Mouse (Mus musculus): ENCODE measurements around the gene Exoc4. TPM values are rescaled to one million over a fixed set of nuclear protein-coding genes. Genes with fewer than 3 reads are reported as not detected.
A peak's percentile ranks its signal among the peaks of the same experiment; 100 is the strongest.

Exoc4 gene
- polyA plus RNA-seq, 1 experiment from 2014 or later: 18.1 TPM

GRCm38 (mm10) chr6:33476134-33476533 lies 227.2 kb downstream of the Exoc4 start:
- no peak for ATAC-seq (replicated peaks; ENCODE audit: low FRiP score, low read depth)
- Histone ChIP-seq H3K36me3 (ENCODE audit: insufficient read depth, low read length) (no peaks in the 10 kb centered on the region), H3K9me3 (replicated peaks; ENCODE audit: low read length) (no peaks in the 10 kb centered on the region), H3K27ac (no peak overlapping the region), H3K4me2 (ENCODE audit: low read length) (no peak overlapping the region), H3K9ac (ENCODE audit: low read depth, low read length) (no peak overlapping the region), H3K4me3 (replicated peaks; ENCODE audit: low read depth, low read length) (no peak overlapping the region), H3K4me1 (replicated peaks; ENCODE audit: insufficient read depth, low read length) (no peaks in the 10 kb centered on the region), H3K27me3 (ENCODE audit: insufficient read depth, low read length) (no peaks in the 10 kb centered on the region)
- no peak for TF ChIP-seq CTCF (IDR thresholded peaks at IDR 0.05; ENCODE audit: low read depth)
- WGBS: 90% methylated on average over 2 of the region's 2 CpGs
- no peak for DNase-seq (ENCODE audit: low spot score)

- no peak for TF ChIP-seq CTCF (IDR thresholded peaks at IDR 0.05; ENCODE audit: low read depth)
- no peaks in the 10 kb centered on the region for H3K27me3 ChIP-seq (ENCODE audit: insufficient read depth, low read length)
- WGBS: 36% methylated on average over 9 of the region's 9 CpGs
- H3K4me2 ChIP-seq (ENCODE audit: low read length): no peak overlapping the region
- H3K4me1 ChIP-seq (replicated peaks; ENCODE audit: insufficient read depth, low read length): no peaks in the 10 kb centered on the region
- no peak overlapping the region for H3K4me3 ChIP-seq (replicated peaks; ENCODE audit: low read depth, low read length)
- no peak overlapping the region for H3K27ac ChIP-seq
- DNase-seq (ENCODE audit: low spot score) (peak; percentile 44), ATAC-seq (replicated peaks; ENCODE audit: low FRiP score, low read depth) (no peak)
- H3K9ac ChIP-seq (ENCODE audit: low read depth, low read length): no peak overlapping the region
- no peaks in the 10 kb centered on the region for H3K36me3 ChIP-seq (ENCODE audit: insufficient read depth, low read length)
- no peaks in the 10 kb centered on the region for H3K9me3 ChIP-seq (replicated peaks; ENCODE audit: low read length)
Observed at GRCm38 (mm10) chr6:33484568-33484967, 235.7 kb downstream of the Exoc4 start.

DNA sequence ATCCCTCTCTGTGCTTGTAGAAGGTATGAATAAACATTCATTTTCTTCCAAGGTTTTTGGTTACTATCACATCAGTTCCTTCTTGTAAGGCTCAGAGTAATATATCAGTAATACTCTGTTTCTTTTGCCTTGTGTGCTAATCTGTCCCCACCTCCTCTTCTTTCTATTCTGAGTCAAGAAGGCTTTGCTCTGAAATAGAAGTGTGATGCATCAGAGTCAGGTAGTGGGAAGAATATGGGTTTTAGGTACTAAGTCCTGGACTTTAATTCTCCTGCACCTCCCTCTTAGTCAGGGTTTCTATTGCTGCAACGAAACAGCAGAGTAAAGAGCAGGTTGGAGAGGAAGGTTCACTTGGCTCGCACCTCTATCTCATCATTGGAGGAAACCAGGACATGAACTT lies 240.9 kb downstream of the Exoc4 start:
- H3K4me1 ChIP-seq (replicated peaks; ENCODE audit: insufficient read depth, low read length): no peaks in the 10 kb centered on the region
- H3K27me3 ChIP-seq (ENCODE audit: insufficient read depth, low read length): no peaks in the 10 kb centered on the region
- no peak for TF ChIP-seq CTCF (IDR thresholded peaks at IDR 0.05; ENCODE audit: low read depth)
- no peak for ATAC-seq (replicated peaks; ENCODE audit: low FRiP score, low read depth)
- H3K27ac ChIP-seq: no peak overlapping the region
- WGBS: 93% methylated on average over 2 of the region's 2 CpGs
- H3K9ac ChIP-seq (ENCODE audit: low read depth, low read length): no peak overlapping the region
- no peak overlapping the region for H3K4me2 ChIP-seq (ENCODE audit: low read length)
- H3K9me3 ChIP-seq (replicated peaks; ENCODE audit: low read length): no peaks in the 10 kb centered on the region
- no peaks in the 10 kb centered on the region for H3K36me3 ChIP-seq (ENCODE audit: insufficient read depth, low read length)
- no peak for DNase-seq (ENCODE audit: low spot score)
- no peak overlapping the region for H3K4me3 ChIP-seq (replicated peaks; ENCODE audit: low read depth, low read length)

DNA sequence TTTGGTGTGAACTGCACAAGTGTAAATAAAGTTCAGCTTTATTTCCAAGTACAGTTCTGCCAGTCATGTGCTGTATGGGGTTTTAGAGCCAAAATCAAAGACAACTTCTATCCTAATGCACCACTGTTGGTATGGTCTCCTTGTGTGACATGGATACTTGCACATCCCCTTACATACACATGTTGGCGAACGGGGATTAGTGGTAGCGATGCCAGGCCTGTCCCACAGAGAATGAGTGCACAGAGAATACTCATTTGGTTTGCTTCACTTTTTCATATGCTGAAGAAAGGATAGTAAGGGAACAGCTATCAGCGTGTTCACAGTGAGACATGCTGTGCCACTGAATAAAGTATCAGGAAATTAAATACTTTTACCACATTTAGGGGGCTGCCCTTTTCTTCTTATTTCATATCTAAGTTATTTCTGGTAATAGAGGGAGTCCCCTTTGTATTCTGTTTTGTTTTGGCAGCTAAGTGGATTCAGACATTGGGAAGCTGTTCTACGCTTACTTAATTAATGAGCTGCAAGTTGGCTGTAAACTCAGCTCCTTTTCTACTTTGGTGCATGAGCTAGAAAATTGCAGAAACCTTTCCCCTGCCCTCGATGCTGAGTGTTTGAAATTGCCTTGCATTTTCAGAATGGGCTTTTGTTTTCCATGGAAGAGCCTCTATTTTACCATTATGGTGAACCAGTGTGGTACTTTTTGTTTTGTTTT lies 247.4 kb downstream of the Exoc4 start:
- no peaks in the 10 kb centered on the region for H3K4me1 ChIP-seq (replicated peaks; ENCODE audit: insufficient read depth, low read length)
- ATAC-seq (replicated peaks; ENCODE audit: low FRiP score, low read depth) (no peak), DNase-seq (ENCODE audit: low spot score) (no peak)
- H3K9ac ChIP-seq (ENCODE audit: low read depth, low read length): no peak overlapping the region
- TF ChIP-seq CTCF (IDR thresholded peaks at IDR 0.05; ENCODE audit: low read depth): no peak
- WGBS: 71% methylated on average over 6 of the region's 6 CpGs
- no peaks in the 10 kb centered on the region for H3K36me3 ChIP-seq (ENCODE audit: insufficient read depth, low read length)
- no peaks in the 10 kb centered on the region for H3K9me3 ChIP-seq (replicated peaks; ENCODE audit: low read length)
- H3K4me2 ChIP-seq (ENCODE audit: low read length): no peak overlapping the region
- no peaks in the 10 kb centered on the region for H3K27me3 ChIP-seq (ENCODE audit: insufficient read depth, low read length)
- no peak overlapping the region for H3K4me3 ChIP-seq (replicated peaks; ENCODE audit: low read depth, low read length)
- H3K27ac ChIP-seq: no peak overlapping the region

DNA sequence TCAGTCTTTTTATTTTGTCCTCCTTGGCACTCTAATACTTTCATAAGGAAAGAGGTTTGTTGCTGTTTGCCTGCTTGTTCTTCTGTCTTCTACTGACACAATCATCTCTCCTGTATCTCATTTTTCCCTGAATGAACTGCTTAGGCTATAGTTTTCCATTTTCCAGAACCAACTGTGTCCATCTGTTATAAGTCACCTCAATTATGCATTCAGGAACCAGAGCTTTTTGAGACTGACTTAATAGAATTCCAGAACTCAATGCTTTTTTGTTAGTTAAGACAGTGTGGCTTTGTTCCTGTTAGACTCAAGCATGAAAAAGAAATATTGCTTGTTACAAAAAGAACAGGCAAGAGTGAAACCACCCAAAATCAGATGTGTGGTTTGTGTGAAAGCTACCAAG lies 248.5 kb downstream of the Exoc4 start:
- no peak overlapping the region for H3K4me2 ChIP-seq (ENCODE audit: low read length)
- no peak overlapping the region for H3K27ac ChIP-seq
- no peak for ATAC-seq (replicated peaks; ENCODE audit: low FRiP score, low read depth)
- no peak for DNase-seq (ENCODE audit: low spot score)
- H3K36me3 ChIP-seq (ENCODE audit: insufficient read depth, low read length): no peaks in the 10 kb centered on the region
- H3K4me1 ChIP-seq (replicated peaks; ENCODE audit: insufficient read depth, low read length): no peaks in the 10 kb centered on the region
- H3K27me3 ChIP-seq (ENCODE audit: insufficient read depth, low read length): no peaks in the 10 kb centered on the region
- H3K4me3 ChIP-seq (replicated peaks; ENCODE audit: low read depth, low read length): no peak overlapping the region
- TF ChIP-seq CTCF (IDR thresholded peaks at IDR 0.05; ENCODE audit: low read depth): no peak
- H3K9me3 ChIP-seq (replicated peaks; ENCODE audit: low read length): no peaks in the 10 kb centered on the region
- no peak overlapping the region for H3K9ac ChIP-seq (ENCODE audit: low read depth, low read length)

- DNase-seq (ENCODE audit: low spot score) (no peak), ATAC-seq (replicated peaks; ENCODE audit: low FRiP score, low read depth) (no peak)
- H3K36me3 ChIP-seq (ENCODE audit: insufficient read depth, low read length): no peaks in the 10 kb centered on the region
- H3K4me3 ChIP-seq (replicated peaks; ENCODE audit: low read depth, low read length): no peak overlapping the region
- no peaks in the 10 kb centered on the region for H3K9me3 ChIP-seq (replicated peaks; ENCODE audit: low read length)
- H3K27me3 ChIP-seq (ENCODE audit: insufficient read depth, low read length): no peaks in the 10 kb centered on the region
- H3K27ac ChIP-seq: no peak overlapping the region
- TF ChIP-seq CTCF (IDR thresholded peaks at IDR 0.05; ENCODE audit: low read depth): no peak
- H3K4me1 ChIP-seq (replicated peaks; ENCODE audit: insufficient read depth, low read length): no peaks in the 10 kb centered on the region
- 80% methylated on average over 4 of the region's 4 CpGs for WGBS
- H3K9ac ChIP-seq (ENCODE audit: low read depth, low read length): no peak overlapping the region
- no peak overlapping the region for H3K4me2 ChIP-seq (ENCODE audit: low read length)
Observed at GRCm38 (mm10) chr6:33502388-33502787, 253.5 kb downstream of the Exoc4 start.

DNA sequence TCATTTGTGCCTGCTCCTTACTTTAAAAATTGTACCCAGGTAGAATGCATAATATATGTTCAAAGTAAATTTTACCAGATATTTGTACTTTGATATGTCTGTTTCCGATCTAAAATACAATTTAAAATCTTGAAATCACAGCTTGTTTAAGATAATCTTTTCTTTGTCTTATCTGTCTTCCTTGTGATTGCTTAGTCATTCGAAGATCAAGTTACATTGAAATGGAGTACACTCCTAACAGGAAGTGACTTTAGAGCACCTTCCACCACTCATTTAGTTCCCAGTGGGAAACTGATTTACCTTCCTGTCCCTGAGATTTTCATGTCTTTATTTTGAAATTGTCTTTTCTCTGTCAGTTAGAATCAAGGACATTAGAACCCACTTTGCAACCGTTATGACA lies 254.5 kb downstream of the Exoc4 start:
- ATAC-seq (replicated peaks; ENCODE audit: low FRiP score, low read depth) (no peak), DNase-seq (ENCODE audit: low spot score) (no peak)
- no peaks in the 10 kb centered on the region for H3K9me3 ChIP-seq (replicated peaks; ENCODE audit: low read length)
- H3K4me2 ChIP-seq (ENCODE audit: low read length): no peak overlapping the region
- H3K4me1 ChIP-seq (replicated peaks; ENCODE audit: insufficient read depth, low read length): no peaks in the 10 kb centered on the region
- no peaks in the 10 kb centered on the region for H3K36me3 ChIP-seq (ENCODE audit: insufficient read depth, low read length)
- no peaks in the 10 kb centered on the region for H3K27me3 ChIP-seq (ENCODE audit: insufficient read depth, low read length)
- no peak overlapping the region for H3K4me3 ChIP-seq (replicated peaks; ENCODE audit: low read depth, low read length)
- no peak overlapping the region for H3K27ac ChIP-seq
- TF ChIP-seq CTCF (IDR thresholded peaks at IDR 0.05; ENCODE audit: low read depth): no peak
- no peak overlapping the region for H3K9ac ChIP-seq (ENCODE audit: low read depth, low read length)
- 85% methylated on average over 3 of the region's 3 CpGs for WGBS

Data from kidney, postnatal 0 days (tissue).